Mouse (Mus musculus) testis, postnatal 10 days (tissue): ENCODE measurements around the gene Ebpl.

Experiments used
- DNase-seq: peaks from one replicate; pipeline ENCODE4 v3.0.0; 2021; ENCODE audit warnings: low spot score

Ebpl gene

GRCm38 (mm10) chr14:61360131-61360980 is at the start of gene Ebpl:
Gene Ebpl (minus strand): TSS chr14:61360439.
- peak; percentile 96 for DNase-seq

- DNase-seq = no peak
These were observed 49.8 kb upstream of the Ebpl start for GRCm38 (mm10) chr14:61410020-61410419.

GRCm38 (mm10) chr14:61407055-61407454 is 46.8 kb upstream of the Ebpl start:
- DNase-seq = no peak

DNA sequence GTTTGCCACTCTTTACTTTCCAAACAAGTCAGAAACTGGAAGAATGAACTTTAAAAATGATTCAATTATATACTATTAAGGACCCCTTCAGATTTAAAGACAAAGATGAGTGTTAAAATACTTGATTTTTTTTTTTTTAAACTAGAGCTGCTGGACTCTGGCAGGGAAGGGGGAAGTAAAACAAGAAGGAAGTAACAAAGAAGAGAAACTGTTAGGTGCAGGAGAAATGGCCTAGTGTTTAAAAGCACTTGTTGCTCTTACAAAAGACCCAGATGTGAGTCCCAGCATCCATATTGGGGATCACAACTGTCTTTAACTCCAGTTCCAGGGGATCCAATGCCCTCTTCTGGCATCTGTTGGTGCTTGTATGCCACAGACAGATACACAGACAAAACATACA is 45.5 kb upstream of the Ebpl start:
- no peak for DNase-seq

DNA sequence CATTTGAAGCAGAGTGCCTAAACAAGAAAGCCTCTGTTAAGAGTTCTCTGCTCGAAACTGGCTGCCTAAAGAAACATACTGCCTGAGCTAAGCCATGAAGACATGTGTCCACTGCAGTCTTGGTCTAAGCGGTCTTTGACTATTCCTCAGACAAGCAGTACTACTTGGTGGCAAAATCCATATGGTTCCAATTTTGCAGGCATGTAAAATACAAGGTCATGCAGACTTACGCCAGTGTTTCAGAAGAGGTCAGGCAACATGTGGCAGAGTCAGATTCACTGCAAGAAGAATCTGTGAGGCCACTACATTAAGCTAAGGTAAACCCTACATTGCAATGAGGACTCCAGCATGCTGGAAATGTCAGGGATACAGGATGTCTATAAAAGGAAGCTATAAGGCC is 44.7 kb upstream of the Ebpl start:
- no peak for DNase-seq

GRCm38 (mm10) chr14:61394745-61395144 is 34.5 kb upstream of the Ebpl start:
- DNase-seq = no peak

DNA sequence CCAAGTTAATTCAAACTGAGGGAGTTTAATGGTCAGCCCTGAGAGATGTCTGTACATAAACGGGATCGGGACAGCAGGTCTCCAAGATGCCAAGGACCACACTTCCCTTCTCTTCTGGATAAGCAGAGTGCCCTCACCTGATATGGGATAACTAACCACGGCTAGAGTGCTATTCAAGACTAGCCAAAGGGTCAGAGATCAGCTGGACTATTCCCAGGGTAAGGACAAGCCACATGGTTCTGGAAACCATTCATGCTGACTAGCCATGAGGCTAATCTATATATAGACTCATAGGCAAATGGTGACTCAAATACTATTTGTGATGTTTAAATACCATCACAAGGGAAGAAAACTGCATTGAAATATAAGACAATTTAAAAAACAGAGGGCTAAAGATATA is 30.3 kb upstream of the Ebpl start:
- no peak for DNase-seq

- no peak for DNase-seq
These were observed 7.1 kb upstream of the Ebpl start for GRCm38 (mm10) chr14:61367290-61367689.

DNA sequence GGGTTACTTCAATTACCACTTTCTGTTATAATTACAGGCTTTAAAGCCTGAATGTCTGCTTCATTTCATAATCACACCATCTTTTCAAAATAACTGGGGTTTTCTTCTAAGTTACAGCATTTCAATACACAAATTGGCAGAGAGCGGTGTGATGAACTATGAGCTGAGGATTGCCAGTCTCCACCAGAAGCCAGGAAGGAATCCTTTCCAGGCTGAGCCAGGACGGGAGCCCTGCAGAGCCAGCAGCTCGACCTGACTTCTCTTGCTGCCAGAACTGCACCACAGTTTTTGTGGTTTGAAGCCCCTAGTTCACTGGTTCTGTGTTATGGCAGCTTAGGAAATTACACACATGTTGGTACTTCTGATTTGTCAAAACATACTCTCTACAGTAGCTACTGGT is 4.4 kb upstream of the Ebpl start:
- no peak for DNase-seq

DNA sequence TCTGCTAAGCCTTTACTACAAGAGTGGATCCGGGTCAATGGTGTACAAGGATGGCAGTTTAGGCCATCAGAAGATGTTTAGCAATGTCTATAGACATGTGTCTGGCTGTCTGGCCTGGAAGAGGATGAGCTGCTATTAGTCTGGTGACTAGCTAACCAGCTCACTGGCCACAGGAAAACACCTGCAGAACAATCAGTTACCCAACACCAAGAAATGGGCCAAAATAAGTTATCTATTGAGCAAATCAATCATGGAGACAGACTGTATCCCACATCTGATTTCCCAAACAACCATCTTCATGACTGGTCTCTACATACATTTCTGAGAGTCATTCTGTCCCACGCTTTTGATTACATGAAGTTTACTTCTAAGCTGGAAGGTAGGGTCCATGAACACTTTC is 3.5 kb upstream of the Ebpl start:
- no peak for DNase-seq

- no peak for DNase-seq
These were observed 2.0 kb upstream of the Ebpl start for GRCm38 (mm10) chr14:61362268-61362667.

GRCm38 (mm10) chr14:61360981-61361511 is 807 bp upstream of the Ebpl start:
- no peak for DNase-seq

GRCm38 (mm10) chr14:61354251-61355235 is 5.7 kb downstream of the Ebpl start:
- DNase-seq = no peak

- DNase-seq = peak; percentile 38
These were observed 9.4 kb downstream of the Ebpl start for GRCm38 (mm10) chr14:61350808-61351207.

- DNase-seq = no peak
These were observed 10.4 kb downstream of the Ebpl start for GRCm38 (mm10) chr14:61349876-61350275.

DNA sequence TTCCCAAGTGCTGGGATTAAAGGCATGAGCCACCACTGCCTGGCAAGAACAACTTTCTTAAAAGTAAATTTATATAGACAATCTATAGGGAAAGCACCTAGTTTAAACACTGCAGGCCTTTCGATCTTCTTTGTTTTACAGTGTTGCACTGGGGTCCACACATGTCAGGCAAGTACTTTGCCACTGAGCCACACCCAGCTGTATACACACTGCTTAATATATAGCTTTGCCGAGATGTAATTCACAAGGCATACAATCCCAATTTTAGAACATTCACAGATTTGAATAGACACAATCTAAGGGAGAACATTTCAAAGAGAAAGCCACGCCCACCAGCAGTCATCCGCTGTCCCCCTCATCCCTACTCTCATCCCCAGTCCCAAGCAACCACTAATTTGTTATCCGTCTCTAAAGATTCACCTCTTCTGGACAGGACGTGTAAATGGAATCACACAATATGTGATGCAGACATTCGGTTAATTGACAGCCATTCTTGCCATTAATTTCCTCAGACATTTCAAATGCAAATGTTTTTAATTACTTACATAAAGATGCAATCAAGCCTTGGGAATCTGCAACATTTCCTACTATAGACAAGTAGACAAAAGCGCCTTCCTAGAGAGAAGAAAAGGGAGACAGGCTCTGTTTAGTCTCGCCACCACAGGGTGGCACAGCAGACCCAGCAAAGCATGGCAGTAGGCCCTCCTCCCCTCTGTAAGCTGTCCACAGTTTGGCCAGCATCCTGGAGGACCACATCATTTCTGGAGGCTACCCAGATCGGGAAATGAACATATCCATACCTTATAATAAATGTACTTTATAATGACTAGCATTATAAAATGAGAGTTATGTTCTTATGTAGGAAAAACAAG is 13.2 kb downstream of the Ebpl start:
- no peak for DNase-seq

DNA sequence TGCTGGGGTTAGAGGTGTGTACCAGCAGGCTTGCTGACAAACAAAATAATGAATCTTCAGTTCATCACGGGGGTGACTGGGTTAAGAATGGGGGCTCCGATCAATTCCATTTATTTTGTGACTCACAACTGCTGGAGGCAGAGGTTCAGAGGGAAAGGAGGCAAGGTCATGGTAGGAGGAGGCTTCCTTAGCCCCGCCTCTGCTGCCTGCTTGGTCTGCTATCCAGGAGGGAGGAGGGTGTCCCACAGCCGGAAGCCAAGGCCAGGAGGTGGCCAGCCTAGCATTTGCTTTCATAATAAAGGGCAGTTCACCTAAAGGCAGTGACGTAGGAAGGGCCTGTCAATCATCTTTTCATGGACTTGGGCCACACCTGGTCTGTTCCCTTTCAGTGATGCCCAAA is 15.6 kb downstream of the Ebpl start:
- no peak for DNase-seq

GRCm38 (mm10) chr14:61339381-61339780 is 20.9 kb downstream of the Ebpl start:
- DNase-seq = no peak

GRCm38 (mm10) chr14:61330996-61331561 is 29.2 kb downstream of the Ebpl start:
- peak; percentile 93 for DNase-seq

- DNase-seq = no peak
These were observed 29.6 kb downstream of the Ebpl start for GRCm38 (mm10) chr14:61330591-61330990.
